Mouse (Mus musculus) lung, embryonic 14.5 days (tissue): ENCODE measurements at regions not wholly inside any gene's neighbourhood (a gene's known extent, or its start where the extent isn't known, plus 50 kb on each side); places are given as distances from the start of the nearest gene placed in this dataset.

Source experiments
- ATAC-seq: fragments of 200-750 bp; cut with Nextera tagmentation; 2 replicates; pipeline ENCODE4 v1.8.0; 2017; ENCODE audit warnings: mild to moderate bottlenecking, moderate TSS enrichment, moderate library complexity; ENCODE audit not compliant: insufficient read depth
- DNase-seq: peaks from one replicate; pipeline ENCODE4 v3.0.0-alpha.2; 2015
- H3K27ac ChIP-seq: fragments of 300-500 bp; sonication (generic); 2 replicates; pipeline ENCODE4 v1.5.1; 2014; ENCODE audit warnings: low read depth, mild to moderate bottlenecking, moderate library complexity
- H3K27me3 ChIP-seq: fragments of 300-500 bp; sonication (generic); 2 replicates; pipeline ENCODE4 v1.6.1; 2014; ENCODE audit warnings: low read length, control low read depth; ENCODE audit not compliant: insufficient read depth
- H3K36me3 ChIP-seq: fragments of 300-500 bp; sonication (generic); 2 replicates; pipeline ENCODE4 v1.6.1; 2014; ENCODE audit warnings: control low read depth; ENCODE audit not compliant: insufficient read depth
- H3K4me1 ChIP-seq: fragments of 300-500 bp; sonication (generic); 2 replicates; pipeline ENCODE4 v1.6.1; 2014; ENCODE audit warnings: antibody characterized with exemption, control low read depth; ENCODE audit not compliant: insufficient read depth
- H3K4me2 ChIP-seq: fragments of 300-500 bp; sonication (generic); 2 replicates; pipeline ENCODE4 v1.6.1; 2014; ENCODE audit warnings: mild to moderate bottlenecking
- H3K4me3 ChIP-seq: fragments of 300-500 bp; sonication (generic); 2 replicates; pipeline ENCODE4 v1.5.1; 2014; ENCODE audit warnings: low read depth, low read length
- H3K9ac ChIP-seq: fragments of 300-500 bp; sonication (generic); 2 replicates; pipeline ENCODE4 v1.6.1; 2014
- H3K9me3 ChIP-seq: fragments of 300-500 bp; sonication (generic); 2 replicates; pipeline ENCODE4 v1.6.1; 2016; ENCODE audit warnings: low read depth, low read length, control low read depth
- CTCF ChIP-seq: IDR thresholded peaks from 2 replicates; pipeline ENCODE4 v1.5.1; 2016; ENCODE audit warnings: antibody characterized with exemption, low read depth
- WGBS: fragments of 180-500 bp; shearing (Covaris S2); extraction: QIAGEN DNeasy Blood & Tissue Kit; methylation state at CpG from one replicate; pipeline ENCODE4 v1.1.7; 2014; 5-methylcytosine and 5-hydroxymethylcytosine counted together

DNA sequence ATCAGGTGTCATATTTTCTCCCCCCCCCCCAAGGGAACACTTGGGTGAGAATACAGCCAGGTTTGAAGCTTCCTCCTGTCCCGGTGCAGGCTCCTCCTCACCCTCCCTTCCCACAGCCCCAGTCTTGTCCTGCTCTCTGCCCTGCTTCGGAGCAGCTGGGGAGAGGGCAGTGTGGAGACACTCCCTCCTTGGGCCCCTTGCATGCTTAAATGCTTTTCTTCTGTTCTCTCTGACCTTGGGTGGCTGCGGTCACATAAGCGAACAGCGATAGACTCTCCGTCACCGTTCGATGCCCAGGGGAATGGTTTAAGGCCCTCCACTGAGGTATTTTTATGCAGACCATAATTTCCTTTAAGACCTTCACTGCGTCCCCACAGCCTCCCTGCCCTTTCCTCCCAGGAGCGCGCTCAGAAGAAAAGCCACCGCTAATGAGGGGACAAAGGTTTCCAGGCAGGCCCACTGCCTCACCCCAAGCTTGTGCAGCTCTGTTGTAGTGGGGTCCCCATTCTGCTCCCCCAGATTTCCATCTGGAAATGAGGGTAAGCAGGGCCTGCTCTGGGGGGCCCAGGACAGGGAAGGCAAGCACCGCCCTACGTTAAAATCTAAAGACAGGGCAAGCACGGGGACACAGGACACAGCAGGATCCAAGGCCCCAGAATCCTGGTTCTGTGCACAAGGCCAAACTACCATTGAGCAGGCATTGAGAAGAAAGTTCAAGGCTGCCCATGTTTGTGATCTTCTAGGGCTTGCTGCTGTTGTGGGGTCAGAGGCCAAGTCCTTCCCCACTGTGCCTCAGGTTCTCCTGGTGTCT lies 195.7 kb downstream of the Gm26897 start:
- H3K9me3 ChIP-seq: no peaks in the 10 kb centered on the region
- no peaks in the 10 kb centered on the region for H3K4me1 ChIP-seq
- TF ChIP-seq CTCF: no peak
- 55% methylated on average over 15 of the region's 15 CpGs for WGBS
- no peak overlapping the region for H3K4me3 ChIP-seq
- no peak overlapping the region for H3K27ac ChIP-seq
- ATAC-seq (no peak), DNase-seq (no peak)
- no peak overlapping the region for H3K9ac ChIP-seq
- no peak overlapping the region for H3K4me2 ChIP-seq
- no peaks in the 10 kb centered on the region for H3K36me3 ChIP-seq
- no peaks in the 10 kb centered on the region for H3K27me3 ChIP-seq

DNA sequence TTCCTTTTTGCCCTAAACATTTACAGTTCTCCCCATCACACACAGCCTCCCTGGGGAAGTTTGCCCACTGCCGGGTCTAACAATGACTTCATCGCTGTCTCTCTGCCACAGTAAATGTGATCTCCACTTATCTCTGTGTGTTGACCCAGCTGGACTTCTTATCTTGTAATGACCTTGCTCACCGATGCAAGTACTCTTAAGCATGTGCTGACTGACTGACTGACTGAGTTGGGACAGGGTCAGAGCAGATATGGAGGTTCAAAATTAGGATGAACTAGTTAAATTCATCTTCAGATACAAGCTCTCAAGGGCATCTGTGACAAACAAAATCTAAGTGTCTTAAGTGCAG lies 196.2 kb downstream of the Gm26897 start:
- Histone ChIP-seq H3K9me3 (no peaks in the 10 kb centered on the region), H3K9ac (no peak overlapping the region), H3K4me1 (no peaks in the 10 kb centered on the region), H3K36me3 (no peaks in the 10 kb centered on the region), H3K4me2 (no peak overlapping the region), H3K27me3 (no peaks in the 10 kb centered on the region), H3K27ac (no peak overlapping the region), H3K4me3 (no peak overlapping the region)
- WGBS: 20% methylated on average over 3 of the region's 3 CpGs
- DNase-seq (no peak), ATAC-seq (no peak)
- TF ChIP-seq CTCF: no peak

DNA sequence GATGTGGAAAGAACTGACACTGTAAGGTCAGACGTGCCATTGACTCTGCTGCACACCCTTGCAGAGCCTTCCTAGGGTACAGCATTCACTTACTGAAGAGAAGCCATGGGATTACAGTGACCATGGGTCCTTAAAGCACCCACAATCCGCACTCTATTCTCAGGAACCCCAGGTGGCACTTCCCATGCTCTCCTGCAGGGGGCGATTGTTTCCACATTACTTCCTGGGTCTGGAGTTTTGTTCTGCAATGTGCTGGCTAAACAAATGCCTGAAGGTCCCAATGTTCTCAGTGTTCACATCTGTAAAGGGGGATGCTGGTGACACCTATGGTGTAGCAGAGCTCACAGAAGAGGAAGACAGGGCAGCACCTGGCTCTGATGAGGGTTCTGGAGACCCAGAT lies 198.0 kb downstream of the Gm26897 start:
- 63% methylated on average over 3 of the region's 3 CpGs for WGBS

DNA sequence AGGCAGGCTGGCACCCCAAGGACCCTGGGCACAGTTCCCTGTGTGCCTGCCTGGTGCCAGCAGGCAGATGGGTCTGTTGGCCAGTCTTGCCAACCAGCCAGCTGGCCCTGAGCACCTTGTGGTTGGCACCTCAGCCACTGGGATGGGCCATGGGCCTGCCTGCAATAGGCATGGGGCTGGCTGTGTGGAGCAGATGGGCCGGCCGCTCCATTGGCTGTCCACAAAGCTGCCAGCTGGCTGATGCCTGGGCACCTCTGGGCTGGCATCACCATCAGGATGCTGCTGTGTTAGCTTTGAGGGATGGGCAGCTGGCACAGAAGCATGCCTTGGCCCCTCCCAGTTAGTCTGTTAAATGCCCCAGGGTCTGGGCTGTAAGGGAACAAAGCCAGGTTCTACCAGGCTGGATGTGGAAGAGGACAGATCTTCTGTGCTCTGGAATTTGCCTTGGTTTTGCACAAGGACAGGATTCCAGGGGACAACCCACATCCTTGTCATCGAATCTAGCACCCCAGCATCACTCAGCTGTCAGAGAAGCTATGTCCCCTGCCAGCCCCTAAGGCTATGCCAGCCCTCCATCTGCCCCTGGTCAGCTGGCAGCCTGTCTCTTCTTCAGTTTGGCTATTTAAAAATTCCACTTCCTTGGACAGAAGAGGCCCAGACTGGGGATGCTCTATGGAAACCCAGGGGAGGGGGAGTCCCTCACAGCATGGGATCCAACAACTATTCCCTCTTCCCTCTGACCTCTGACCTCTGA lies 201.8 kb downstream of the Gm26897 start:
- no peak for TF ChIP-seq CTCF
- Histone ChIP-seq H3K9ac (no peak overlapping the region), H3K36me3 (no peaks in the 10 kb centered on the region), H3K4me2 (no peak overlapping the region), H3K4me1 (no peaks in the 10 kb centered on the region), H3K27ac (no peak overlapping the region), H3K27me3 (no peaks in the 10 kb centered on the region), H3K9me3 (no peaks in the 10 kb centered on the region), H3K4me3 (no peak overlapping the region)
- DNase-seq: no peak
- 80% methylated on average over 3 of the region's 3 CpGs for WGBS
- no peak for ATAC-seq

More for the DNA sequence above, 198.0 kb downstream of the Gm26897 start:
- Histone ChIP-seq H3K36me3 (no peaks in the 10 kb centered on the region), H3K4me1 (no peaks in the 10 kb centered on the region), H3K4me2 (no peak overlapping the region), H3K9me3 (no peaks in the 10 kb centered on the region), H3K27me3 (no peaks in the 10 kb centered on the region), H3K9ac (no peak overlapping the region), H3K27ac (no peak overlapping the region), H3K4me3 (no peak overlapping the region)
- ATAC-seq (no peak), DNase-seq (no peak)
- peak; percentile 58 for TF ChIP-seq CTCF

DNA sequence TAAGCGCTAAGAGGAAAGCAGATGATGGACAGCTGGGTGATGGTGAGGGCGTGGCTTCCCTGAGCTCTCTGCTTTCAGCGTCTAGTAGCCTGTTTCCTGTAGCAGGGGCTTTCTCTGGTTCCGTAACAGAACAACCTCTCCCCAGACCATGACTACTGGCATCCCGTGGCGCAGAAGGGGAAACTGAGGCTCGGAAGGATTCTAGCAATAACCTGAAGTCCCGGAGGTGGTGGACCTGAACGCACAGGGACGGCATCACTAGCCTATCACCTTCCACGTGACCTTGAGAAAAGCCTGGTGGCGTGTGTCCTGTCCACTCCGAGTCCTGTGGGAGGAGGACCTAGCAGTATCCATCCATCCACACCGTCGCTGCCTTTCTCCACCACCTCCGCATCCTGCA lies 208.1 kb downstream of the Gm26897 start:
- H3K9me3 ChIP-seq: no peaks in the 10 kb centered on the region
- ATAC-seq (no peak), DNase-seq (no peak)
- no peak overlapping the region for H3K4me3 ChIP-seq
- no peak overlapping the region for H3K4me2 ChIP-seq
- no peak for TF ChIP-seq CTCF
- WGBS: 66% methylated on average over 16 of the region's 16 CpGs
- no peaks in the 10 kb centered on the region for H3K4me1 ChIP-seq
- H3K36me3 ChIP-seq: no peaks in the 10 kb centered on the region
- no peak overlapping the region for H3K27ac ChIP-seq
- H3K9ac ChIP-seq: no peak overlapping the region
- no peaks in the 10 kb centered on the region for H3K27me3 ChIP-seq

DNA sequence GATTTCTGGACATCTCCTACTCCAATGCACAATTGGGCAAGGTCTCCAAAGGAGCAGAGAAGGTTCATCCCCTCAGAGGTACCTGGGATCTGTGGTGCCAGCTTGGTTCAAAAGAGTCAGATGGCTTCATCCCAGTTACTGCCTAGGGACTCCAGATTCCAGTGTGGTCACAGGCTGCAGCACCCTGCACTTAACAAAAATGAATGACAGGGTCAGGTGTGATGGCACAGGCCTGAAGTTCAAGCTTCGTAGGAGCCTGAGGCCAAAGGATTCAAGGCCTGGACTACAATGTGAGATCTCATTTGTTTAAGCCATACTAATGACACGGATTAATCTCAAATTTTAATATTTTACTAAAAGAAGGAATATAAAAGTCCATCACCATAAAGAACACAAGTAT lies 209.1 kb downstream of the Gm26897 start:
- no peak overlapping the region for H3K27ac ChIP-seq
- ATAC-seq (no peak), DNase-seq (no peak)
- H3K9ac ChIP-seq: no peak overlapping the region
- no peaks in the 10 kb centered on the region for H3K36me3 ChIP-seq
- no peaks in the 10 kb centered on the region for H3K9me3 ChIP-seq
- H3K27me3 ChIP-seq: no peaks in the 10 kb centered on the region
- TF ChIP-seq CTCF: no peak
- no peak overlapping the region for H3K4me2 ChIP-seq
- H3K4me3 ChIP-seq: no peak overlapping the region
- no peaks in the 10 kb centered on the region for H3K4me1 ChIP-seq
- WGBS: 85% methylated on average over 2 of the region's 2 CpGs

DNA sequence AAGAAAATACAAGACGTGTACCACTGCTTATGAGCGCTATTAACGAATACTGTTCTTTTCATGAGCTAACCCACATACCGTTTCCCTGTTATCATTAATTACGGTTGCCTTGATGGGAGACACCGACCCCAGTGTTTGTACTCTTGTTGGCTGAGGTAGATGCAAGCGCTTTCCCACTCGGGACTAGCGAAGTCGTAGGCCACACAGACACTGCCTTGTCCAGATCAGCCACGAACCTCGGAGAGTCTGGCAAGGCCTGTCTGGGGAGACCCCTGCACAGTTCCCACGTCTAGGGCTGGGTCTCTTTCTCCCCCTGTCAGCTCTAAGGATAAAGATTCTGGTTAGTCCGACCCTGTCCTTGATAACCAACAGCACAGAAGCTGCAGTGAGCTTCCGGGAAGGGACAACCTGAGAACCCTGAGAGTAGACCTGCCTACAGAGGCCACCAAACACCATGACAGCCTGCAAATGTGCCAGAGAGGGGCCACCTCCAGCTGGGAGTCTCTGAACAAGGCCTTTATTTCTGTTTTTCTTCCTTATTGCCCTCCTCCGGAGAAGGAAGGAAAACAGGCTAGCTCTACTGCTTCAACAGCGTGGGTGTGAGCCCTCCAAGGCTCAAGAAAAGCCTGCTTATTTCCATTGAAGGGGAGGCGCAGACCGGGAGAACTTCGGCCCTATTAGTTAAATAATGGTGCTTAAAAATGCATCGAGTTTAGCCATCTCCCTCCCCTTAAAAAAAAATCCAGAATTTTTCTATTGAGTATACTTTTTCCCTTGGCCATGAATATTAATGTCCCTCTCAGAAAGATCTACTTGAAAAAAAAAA lies 209.8 kb downstream of the Gm26897 start:
- WGBS: 66% methylated on average over 21 of the region's 21 CpGs
- no peak for DNase-seq
- H3K27me3 ChIP-seq: no peaks in the 10 kb centered on the region

More for the DNA sequence above, 209.8 kb downstream of the Gm26897 start:
- ATAC-seq: no peak
- Histone ChIP-seq H3K36me3 (no peaks in the 10 kb centered on the region), H3K4me2 (no peak overlapping the region), H3K9ac (no peak overlapping the region), H3K4me3 (no peak overlapping the region), H3K4me1 (no peaks in the 10 kb centered on the region), H3K9me3 (no peaks in the 10 kb centered on the region), H3K27ac (no peak overlapping the region)
- no peak for TF ChIP-seq CTCF
